Mouse (Mus musculus) adipocyte (in vitro differentiated cells): ENCODE data around the gene Ndufs2.

Experiments
- DNase-seq: peaks from one replicate; pipeline ENCODE4 v3.0.0-alpha.2; 2016; ENCODE audit warnings: low spot score

Ndufs2 gene

DNA sequence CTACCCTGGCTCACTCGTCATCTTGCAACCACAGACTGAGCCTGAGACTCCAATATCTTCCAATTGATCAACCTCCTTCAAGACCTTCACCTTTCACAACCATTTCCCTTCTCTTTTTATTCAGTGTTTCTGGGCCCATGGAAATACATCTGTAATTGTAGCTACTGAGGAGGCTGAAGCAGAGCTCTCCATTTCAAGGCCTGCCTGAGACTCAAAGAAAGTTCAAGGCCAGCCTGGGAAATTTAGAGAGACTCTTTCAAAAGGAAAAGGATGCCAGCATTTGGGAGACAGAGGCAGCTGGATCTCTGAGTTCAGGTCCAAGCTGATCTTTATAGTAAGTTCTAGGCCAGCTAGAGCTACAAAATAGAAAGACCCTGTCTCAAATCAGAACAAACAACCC, 23.3 kb downstream of the Ndufs2 start:
- no peak for DNase-seq

DNA sequence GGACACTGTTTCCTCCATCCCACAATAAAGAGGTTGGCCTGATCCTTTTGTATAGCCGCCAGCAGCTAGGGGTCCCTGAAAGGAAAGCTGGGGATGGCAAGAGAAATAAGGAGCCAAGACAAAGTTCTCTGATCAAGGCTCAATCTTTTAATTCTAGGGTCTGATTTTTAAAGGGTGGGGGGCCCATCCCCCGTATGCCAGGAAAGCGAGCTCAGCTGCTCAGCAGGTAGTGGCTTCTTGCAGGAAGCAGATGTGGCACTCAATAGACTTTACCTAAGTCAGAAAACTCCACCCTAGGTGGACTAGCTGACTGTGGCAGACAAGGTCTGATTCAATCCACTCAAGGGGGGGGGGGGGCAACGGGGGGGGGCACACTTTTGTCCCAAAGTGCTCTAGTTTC, 24.4 kb downstream of the Ndufs2 start:
- DNase-seq = no peak

DNA sequence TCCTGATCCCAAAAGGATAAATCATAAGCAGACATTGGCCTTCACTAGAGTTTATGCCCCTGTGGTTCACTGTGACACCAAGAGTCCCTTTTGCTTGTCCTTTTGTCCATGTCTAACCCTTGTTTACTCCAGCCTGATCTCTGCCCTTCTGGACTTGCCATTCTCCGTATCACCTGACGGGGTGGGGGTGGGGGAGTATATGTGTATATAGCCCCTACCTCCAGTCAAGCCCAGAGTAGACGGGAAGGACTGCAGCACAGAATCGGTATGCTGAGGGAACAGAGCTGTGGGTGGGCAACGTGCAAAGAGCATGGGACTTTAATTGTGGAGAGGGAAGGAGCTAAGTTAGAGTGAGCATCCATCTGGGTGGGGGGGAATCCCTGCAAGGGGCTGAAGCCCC, 26.3 kb downstream of the Ndufs2 start, which contains the start of gene Apoa2:
Gene Apoa2, plus strand, starts transcription at position 198 of the 400 bp plus-strand sequence.
- DNase-seq = no peak

DNA sequence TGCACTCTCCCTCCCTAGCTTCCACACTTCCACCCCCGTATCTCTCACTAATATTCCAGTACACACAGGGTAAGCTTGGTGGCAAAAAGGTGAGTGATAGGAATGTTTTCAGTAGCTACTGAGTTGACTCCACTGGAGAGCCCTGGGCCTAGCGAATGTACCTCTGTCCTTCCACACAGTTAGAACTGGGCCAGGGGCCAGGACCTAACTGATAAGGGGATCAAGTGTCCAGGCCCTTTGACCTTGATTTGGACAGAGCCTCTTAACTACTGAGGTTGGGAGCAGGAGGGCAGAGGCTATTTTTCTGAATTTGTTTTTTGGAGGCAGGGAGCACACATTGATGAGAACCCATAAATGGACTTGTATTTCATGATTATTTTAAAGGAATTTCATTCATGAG, 27.4 kb downstream of the Ndufs2 start:
- DNase-seq = peak; percentile 54

DNA sequence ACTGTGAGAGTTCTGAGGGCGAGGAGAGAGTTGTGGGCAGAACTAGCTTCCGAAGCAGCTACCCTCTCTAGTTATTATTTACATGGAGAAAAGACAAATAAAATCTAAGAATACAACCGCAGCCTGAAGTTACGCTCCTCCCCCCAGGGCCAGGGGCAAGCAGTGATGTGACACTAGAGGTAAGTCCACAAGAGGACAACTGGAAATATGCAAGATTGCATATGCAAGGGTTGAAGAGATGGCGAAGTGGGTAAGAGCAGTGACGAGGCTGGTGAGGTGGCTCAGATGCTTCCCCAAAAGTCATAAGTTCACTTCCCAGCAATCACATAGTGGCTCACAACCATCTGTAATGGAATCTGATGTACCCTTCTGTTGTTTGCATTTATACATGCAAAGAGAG, 28.0 kb downstream of the Ndufs2 start:
- no peak for DNase-seq

DNA sequence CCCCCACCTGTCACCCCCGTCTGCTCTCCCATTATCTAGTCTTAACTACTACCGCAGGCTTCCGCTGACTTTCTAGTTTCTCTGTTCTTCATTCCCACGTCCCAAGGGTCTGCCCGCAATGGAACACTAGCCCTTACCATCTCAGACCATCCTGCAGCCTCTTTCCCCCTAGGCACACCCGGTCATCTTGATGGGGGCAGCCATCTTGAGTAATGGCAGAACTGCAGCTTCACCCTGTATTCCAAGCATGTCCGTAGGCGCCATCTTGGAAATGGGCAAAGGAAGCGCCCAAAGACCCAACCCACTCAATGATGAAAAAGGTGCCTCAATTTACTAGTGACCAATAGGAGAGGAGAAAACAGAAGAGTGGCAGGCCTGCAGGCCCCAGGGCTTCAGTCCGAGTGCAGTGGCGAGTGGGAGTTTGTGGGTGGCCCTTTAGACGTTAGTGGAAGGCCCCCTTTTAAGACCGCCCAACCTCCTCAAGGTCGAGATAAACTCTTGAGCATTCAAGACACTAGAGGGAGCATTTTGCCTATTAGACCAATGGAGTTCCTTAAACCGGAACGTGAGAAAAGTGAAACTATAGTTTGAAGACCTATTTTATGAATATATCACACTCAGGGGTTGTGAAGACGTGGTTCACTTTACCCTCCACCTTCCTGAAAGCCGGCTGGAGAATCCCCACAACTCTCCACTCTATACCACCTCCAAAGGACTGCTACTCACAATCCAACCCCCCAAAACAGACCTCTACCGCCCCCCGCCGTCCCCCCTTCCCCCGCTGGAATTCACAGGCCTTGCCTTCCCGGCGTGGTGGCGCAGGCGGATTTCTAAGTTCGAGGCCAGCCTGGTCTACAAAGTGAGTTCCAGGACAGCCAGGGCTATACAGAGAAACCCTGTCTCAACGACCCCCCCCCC, 28.7 kb downstream of the Ndufs2 start, which contains the start of gene Tomm40l:
Gene Tomm40l, minus strand, starts transcription at position 277 of the 918 bp plus-strand sequence.
- DNase-seq = peak; percentile 99

DNA sequence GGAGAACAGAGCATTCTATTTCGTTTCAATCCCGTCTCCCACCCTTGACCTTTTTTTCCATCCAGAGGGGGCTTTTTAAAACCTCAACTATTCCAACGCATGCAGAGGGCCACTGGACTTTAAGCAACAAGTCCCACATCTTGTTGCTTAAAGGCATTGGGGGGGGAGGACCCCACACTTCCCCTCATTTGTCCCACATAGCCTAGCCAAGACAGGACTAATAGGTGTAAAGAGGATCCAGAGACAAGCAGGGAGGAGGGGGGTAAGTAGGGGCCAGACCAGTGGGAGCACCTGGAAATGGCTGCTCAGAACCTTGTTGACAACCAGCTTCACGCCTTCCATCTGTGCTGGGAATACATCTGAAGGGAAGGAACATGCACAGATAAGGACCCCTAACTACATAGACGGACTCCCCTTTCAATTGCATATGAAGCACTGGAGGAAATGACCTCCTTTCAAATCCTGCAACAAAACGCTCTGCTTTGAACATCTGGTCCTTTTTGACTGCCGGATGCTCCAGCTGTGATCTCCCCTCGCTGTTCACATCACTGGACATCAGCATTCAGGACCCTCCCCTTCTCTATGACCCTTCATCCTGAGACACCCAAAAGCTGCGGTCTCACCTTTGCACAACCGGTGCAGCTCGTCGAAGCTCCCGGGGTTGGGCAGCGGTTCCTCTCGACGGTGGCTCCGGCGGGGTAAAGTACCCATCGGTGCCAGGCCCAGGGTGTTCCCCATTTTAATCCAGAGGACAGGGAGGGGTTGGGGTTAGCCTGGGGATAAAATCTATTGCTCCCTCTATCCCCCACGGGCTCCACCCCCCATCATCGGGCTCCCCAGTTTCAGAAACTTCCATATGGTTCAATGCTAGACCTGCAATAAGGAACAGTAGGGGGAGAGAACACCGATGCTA, 29.7 kb downstream of the Ndufs2 start:
- DNase-seq = no peak

DNA sequence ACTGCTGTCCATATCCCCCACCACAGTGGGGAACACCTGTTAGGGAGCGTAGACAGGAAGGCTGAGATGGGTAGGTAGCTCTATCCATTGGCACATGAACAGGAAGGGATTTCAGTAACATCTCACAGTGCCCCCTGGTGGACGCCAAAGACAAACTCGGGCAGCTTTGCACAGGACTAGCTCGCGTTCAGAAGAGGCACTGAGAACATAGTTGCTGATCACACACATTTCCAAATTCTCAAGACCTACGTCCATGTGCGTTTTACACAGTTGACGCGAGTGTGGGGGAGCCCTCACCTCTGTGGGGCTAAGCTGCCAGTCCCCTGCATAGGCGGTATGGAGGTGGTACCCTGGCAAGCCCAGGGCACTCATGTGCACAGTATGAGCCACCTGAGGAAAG, 30.3 kb downstream of the Ndufs2 start:
- DNase-seq = peak; percentile 91

DNA sequence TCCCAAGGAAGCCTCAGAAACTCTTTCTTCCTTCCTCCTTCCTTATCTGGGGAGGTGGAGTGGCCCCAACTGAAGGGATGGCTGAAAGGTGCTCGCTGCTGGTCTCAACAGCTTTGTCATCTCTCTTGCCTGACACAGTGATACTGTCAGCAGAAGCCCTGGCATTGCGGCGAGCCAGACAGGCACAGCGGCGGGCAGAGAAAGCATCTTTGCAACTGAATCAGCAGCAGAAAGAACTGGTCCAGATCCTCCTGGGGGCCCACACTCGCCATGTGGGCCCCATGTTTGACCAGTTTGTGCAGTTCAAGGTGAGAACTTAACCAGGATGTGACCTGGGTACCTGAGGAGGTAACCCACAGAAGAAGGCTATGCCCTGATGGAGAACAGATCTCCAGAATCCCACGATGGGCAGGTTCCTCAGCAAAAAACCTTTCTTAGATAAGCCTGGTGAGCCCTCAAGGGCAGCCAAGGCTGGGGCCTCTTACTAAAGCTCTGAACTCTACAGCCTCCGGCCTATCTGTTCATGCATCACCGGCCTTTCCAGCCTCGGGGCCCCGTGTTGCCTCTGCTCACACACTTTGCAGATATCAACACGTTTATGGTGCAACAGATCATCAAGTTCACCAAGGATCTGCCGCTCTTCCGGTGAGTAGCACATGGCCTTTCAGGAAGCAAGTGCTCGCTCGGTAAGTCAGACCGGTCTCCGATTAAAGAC, 34.8 kb downstream of the Ndufs2 start:
- DNase-seq = no peak

DNA sequence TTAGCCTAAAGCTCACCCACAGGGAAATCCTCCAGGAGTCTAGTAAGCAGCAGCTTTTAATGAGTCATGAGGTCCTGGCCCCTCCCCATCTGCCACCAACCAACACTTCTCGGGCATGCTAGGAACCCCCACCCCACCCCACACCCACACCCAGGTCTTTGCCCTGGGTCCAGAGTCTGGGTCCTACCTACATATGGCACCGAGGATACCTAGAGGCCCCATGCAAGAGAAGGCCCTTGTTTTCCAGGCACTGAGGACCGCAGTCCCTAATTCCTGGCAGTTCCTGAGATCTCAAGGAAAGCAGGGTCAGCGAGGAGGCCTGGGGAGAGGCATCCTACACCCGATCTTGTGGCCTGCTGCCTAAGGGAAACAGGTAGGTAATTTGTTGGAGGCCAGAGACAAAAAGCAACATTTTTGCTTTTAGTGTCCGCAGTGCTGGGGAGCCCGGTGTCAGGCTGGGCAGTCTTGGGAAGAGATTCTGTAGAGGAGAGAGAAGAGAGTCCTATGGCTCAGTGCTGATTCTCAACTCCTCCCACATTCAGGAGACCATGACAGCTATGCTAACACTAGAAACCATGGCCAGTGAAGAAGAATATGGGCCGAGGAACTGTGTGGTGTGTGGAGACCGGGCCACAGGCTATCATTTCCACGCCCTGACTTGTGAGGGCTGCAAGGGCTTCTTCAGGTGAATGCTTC, 37.2 kb downstream of the Ndufs2 start, which contains the start of gene Nr1i3:
Gene Nr1i3, plus strand, starts transcription at position 170 of the 696 bp plus-strand sequence.
- no peak for DNase-seq

DNA sequence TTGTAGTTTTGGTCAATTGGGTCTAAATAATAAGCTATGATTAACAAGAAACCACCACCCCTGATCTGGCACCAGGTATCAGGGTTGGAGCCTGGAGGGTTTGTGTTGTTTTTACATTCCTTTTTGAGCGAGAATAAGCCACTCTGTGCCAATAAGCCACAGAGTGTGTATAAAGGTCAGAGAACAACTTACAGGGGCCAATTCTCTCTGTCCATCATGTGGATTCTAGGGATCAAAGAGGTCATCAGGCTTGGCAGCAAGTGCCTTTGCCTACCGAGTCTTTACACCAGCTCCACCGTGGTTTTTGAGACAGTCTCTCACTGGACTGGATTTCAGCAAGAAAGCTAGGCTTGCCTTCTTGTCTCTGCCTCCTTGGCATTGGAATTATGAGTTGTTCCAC, 38.3 kb downstream of the Ndufs2 start:
- DNase-seq = peak; percentile 30

DNA sequence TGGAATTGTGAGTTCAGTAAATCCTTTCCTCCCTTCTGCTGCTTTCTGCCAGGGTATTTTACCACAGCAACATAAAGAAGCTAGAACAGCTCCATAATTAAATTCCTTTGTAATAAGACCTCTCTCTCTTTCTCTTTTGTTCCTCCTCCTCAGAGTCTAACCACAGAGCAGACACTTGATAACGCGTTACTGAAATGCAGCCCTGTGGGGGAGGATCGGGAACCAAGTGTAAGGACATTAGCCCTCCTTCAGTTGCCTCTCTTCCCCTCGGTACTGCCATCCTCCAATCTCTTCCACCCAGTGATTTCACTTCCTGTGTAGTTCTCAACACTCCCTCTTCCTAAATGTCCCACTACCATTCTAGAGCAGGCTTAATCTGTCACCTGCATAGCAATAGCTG, 41.8 kb downstream of the Ndufs2 start:
- DNase-seq = no peak

DNA sequence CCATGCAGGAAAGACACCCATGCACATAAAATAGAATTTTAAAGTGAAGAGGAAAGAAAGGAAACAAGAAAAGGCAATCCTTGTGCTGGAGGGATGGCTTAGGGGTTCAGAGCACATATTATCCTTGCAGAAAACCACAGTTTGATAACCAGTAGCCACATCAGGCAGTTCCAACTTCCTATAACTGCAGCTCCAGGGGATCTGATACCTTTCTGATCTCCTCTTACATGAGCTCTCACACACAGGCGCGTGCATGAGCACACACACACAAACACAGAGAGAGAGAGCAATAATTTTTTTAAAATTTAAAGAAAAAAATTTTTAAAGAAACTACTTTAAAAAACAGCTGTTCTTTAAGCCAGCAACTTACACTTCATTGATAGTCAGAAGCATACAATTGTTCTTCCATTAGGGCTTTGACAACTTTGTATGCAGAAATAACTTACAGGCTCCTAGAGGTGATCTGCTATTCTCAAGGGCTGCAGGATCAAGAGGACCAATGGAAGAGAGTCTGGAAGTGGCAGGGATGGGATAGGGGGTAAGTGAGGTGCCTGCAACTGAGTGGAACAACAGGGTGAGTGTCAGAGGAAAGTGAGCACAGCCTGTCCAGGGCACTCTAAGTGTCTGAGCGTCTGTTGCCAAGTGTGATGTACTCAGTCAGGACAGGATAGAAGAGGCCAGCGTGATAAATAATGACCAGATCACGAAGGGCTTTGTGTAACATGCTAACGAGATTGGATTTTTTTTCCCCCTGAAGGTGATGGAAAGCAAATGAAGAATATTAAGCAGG, 45.3 kb downstream of the Ndufs2 start:
- no peak for DNase-seq

DNA sequence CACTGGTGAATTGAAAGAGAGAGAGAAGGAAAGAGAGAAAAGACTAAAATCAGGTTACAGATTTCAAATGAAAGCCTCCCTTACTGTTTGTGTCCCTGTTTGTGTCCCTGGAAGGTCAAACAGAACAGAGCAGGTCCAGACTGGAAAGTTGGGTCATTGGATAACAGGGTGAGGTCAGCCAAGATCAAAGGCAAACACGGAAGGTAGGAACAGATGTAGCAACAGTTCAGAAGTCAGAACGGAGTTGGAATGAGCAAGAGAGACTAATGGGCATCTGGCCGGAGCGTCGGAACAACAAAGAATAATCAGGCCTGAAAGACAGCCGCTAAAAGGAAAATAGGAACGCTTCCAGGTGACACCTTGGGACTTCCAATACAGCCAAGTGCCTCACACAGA, 46.9 kb downstream of the Ndufs2 start:
- no peak for DNase-seq

DNA sequence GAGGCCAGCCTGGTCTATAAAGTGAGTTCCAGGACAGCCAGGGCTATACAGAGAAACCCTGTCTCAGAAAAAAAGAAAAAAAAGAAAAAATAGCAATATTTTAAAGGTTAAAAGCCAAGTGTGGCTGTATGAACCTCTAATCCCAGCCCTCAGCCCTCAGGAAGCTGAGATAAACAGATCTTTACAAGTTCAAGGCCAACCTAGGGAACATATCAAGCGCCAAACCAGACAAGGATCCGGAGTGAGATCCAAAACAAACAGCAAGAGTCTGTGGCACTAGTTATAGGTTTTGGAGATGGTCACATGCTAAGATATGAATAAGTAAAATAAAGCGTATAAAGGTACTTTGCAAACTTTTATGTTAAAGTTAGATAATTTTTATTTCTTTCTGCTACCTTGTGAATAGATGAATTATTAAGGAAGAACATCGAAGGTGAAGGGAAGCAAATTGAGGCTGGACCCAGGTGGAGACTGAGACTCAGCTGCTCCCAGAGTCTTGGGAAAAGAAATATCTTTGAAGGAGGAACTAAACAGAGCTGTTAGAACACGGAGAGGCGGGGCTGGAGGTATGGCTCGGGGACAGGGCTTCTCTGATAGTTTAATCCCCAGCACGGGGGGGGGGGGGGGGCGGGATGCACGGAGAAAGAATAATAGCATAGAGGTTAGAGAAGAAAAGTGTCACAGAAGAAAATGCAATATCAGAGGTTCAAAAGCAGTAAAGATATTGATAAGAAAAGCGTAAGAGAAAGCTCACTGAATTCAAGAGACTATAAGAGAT, 47.5 kb downstream of the Ndufs2 start:
- DNase-seq = no peak

DNA sequence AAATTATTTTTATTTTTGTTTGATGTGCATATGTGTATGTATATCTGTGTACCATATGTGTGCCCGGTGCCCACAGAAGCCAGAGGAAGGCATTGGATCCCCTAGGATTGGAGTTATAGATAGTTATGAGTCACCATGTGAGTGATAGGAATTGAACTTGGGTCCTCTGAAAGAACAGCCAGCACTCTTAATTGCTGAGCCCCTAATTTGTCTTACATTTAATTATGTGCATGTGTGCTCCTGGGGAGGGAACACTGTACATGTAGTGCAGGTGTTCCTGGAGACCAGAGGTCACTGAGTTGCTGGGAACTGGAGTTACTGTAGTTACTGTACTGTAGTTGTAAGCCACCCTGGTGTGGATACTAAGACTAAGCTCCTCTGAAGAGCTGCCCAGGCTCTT, 50.4 kb downstream of the Ndufs2 start:
- DNase-seq = no peak

DNA sequence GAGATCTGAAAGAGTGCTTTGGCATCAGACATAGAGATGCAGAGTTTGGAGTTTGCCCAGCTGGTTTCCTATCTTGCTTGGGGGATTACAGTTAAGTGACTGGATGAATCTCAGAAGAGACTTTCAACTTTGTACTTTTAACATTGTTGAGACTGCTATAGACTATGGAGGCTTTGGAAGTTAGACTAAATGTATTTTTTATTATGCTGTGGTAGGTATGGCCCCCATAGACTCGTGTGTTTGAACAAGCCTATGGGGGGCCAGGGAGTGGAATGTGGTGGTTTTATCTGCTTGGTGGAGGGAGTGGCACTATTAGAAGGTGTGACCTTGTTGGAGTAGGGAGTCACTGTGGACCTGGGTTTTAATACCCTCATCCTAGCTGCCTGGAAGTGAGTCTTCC, 51.7 kb downstream of the Ndufs2 start:
- no peak for DNase-seq

DNA sequence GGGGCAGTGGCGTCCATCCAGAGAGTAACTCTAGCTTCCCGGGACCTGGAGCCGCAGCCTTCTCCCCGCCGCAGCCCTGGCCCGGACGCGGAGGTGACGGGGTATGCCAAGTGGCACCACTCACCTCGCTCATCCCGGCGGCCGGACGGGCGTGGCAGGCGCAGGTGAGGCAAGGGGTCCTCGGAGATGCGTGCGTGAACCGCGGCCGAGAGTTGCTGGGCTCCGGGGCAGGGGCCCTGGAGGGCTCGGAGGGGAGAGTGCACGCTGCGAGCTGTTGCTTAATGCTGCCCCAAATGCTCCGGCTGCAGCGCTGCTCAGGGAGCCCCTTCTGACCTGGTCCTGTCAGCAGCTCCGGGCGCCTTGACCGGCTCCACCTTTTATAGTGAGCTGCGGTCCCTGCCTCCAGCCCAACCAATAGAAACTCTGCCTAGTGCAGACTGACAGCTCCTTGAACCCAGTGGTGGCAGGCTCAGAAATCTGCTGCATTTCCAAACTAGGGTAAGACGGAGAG, 55.2 kb downstream of the Ndufs2 start, which contains the start of gene Pcp4l1:
Gene Pcp4l1, minus strand, starts transcription at position 382 of the 511 bp plus-strand sequence.
- DNase-seq = no peak

DNA sequence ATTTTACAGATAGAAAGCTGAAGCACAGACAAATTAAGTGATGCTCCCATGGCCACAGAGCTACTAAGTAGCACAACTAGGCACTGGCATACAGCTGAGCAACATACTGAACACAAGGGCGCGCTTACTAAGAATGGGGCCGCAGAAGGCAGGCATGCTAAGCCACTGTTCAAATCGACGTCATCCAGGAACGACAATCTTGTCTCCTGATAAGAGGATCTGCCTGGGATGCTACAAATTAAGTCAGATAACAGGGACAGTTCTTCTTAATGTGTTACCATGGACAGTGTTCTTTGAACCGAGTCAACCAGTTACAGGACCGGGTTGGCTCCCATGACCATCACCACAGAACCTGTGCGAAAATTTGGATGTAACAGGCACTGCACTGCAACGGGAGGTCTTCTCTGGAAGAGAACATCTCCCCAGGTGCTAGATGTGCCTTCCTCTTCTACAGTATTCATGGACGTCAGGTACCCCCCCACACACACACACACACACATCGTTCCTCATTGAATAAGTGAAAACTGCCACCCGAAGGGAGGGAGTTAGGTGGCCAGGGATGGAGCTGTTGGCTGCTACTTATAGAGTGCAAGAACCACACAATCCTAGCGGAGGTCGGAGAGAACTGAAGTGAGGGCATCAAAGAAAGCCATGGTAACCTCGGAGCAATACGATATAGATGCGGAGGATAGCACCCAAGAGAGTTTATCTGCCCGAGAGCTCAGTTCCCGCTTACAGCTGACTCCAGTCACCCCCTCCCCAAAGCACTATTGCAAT, 56.0 kb downstream of the Ndufs2 start:
- no peak for DNase-seq
